Mouse (Mus musculus): ENCODE measurements around the gene Pm20d2.

GRCm38 (mm10) chr4:33146679-33147291 is 42.8 kb downstream of the Pm20d2 start:
- no peak for TF ChIP-seq POLR2A (IDR thresholded peaks at IDR 0.05; ENCODE audit: insufficient read depth, low read depth, low read length)
- no peak for TF ChIP-seq CTCF (IDR thresholded peaks at IDR 0.05)
- TF ChIP-seq EP300 (IDR thresholded peaks at IDR 0.05; ENCODE audit: insufficient read depth, low read depth, low read length), result no peak

Measured in heart, adult 2 months (tissue).